Mouse (Mus musculus) spleen, adult 2 months (tissue): ENCODE data around the gene Coro6.

Experiments
- CTCF ChIP-seq: fragments of 200-500 bp; IDR thresholded peaks from 2 replicates; pipeline ENCODE4 v1.5.1; 2011; ENCODE audit warnings: mild to moderate bottlenecking, inconsistent platforms; ENCODE audit not compliant: insufficient read depth, insufficient read length, insufficient replicate concordance; ENCODE audit errors: extremely low read depth
- POLR2A ChIP-seq: fragments of 200-500 bp; IDR thresholded peaks from 2 replicates; pipeline ENCODE4 v1.6.1; 2011; ENCODE audit warnings: low read depth, low read length, inconsistent platforms

DNA sequence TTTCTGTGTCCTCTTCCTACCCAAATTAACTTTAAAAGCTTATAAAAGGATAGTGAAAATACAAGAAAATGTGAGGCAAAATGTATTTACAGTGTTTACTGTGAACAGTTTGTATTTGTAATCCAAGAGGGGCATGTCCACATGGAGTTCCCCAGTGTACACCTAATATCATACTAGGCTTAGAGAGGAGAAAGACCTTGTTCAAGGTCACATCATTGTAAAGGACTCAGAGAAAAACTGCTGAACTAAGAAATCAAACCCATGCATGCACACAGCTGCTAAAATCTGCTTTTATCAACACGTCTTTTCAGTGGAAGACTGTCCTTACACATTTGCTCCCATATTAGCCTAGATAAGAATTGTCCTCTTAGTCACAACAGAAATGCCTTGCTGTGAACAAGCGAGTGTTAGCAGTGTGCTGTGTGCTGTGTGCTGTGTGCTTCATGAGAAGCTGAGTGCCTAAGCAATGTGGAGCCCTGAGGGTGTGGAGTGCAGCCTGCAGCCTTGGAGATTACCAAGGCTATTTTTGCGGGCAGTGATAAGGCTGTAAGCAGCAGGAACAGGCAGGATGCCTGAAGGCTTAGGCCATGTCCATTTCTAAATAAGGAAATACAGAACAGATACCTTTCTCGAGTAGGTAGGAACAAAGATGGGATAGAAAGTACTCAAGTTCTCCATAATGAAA is 38.9 kb upstream of the Coro6 start:
- TF ChIP-seq POLR2A (no peak), CTCF (no peak)
